Mouse (Mus musculus) right cerebral cortex, postnatal 36 days (tissue): ENCODE data around the gene Ankrd39.

Experiments used
- DNase-seq, 2 experiments: peaks; one replicate each; pipeline ENCODE4 v3.0.0; 2022; ENCODE audit warnings: low spot score in 2 of 2, mixed read lengths in 1 of 2

The Ankrd39 gene

DNA sequence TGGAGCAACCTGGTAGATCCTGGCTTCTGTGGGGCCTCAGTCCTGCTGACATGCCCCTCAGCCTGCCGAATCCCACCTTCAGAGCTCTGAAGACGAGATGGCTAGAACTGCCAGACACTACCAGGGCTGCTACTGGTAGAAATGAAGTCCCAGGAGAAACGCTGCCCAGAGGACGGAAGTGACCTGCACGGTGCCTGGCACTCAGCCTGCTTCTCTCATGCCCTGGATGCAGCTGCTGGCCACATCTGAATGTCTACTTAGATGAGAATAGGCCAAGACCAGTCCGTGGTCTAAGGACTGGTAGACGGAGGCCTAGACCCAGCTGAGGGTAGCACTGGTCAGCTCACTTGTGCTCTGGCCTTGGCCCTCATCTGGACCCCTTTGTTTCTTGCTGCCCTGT lies 16.3 kb downstream of the Ankrd39 start:
- no peak for DNase-seq

DNA sequence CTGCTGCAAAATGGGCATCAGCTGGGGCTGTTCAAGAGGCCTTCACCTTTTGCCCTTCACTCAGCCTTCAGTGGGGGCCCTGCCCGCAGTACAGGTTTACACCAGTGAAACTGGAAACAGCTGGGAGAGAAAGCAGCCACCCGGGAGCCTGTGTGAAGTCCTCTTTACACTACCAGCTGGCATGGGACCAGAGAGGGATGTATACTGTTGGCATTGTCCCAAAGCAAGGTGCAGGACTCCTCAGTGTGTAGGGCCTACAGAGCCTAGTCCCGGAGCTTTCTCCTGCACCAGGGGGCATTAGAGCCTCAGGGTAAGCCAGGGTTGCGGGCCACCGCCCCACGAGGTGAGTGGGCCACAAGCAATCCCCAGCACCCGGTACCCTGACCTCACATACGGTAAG lies 16.8 kb downstream of the Ankrd39 start:
- DNase-seq = no peak

DNA sequence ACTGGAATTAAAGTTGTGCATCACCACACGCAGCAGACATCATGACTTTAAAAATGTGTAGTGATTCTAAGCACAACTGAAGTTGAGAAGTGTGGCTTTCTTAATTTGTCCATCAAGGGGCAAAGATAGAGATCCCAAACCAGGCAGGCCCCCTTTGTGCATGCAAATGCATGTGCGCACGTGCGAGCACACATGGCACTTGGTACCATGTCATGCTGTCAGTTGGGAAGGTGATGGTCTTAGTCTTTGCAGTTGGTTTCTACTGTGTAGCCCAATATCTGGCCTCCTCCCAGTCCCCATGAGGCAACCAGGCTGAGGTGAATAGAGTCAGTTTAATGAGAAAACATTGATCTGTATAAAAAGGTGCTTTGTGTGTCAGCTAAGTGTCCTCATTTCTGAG lies 17.4 kb downstream of the Ankrd39 start:
- DNase-seq = no peak

DNA sequence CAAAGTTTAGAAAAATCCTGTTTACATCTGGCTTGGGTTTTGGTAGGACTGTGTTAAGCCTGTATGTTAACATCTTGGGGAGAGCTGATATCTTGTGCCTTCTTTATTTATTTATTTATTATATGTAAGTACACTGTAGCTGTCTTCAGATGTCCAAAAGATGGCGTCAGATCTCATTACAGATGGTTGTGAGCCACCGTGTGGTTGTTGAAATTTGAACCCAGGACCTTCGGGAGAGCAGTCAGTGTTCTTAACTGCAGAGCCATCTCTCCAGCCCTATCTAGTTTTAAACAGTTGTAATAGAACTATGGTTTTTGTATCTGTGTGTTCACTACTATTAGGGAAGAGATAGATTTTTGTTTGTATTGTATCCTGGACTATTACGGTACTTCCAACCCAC lies 18.0 kb downstream of the Ankrd39 start:
- DNase-seq = no peak

DNA sequence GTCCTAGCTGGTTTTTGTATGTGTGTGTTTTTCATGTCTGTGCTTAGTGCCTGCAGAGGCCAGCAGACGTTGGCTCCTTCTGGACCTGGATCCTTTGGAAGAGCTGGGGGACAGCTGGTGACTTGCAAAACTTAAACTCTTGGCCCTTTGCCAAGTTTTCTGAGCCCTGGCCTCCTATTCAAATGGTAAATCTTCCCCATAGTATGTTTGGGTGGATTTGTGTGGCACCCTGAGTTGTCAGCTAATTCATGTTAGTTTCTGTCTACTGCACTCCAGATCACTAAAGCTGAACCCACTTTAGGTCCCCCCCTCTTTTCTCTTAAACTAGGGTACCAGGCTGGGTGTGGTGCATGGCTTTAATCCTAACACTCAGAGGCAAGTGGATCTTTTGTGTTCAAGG lies 18.9 kb downstream of the Ankrd39 start:
- DNase-seq = no peak

DNA sequence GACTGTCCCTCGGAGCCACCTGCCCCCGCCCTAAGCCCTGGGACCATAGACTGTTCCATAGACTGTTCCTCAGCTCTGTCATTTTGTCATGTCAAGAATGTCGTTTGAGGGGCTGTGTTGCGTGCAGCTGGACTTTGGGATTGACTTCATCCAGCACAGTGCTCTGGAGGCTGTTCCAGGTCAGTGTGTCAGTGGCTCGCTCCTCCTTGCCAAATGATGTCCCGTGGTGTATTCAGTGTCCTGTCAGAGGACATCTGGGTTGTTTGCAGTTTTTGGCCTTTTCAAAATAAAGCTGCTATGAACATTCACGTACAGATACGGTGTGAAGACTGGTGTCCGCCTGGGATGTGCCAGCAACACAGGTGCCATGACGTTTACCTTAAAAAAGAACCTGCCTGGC lies 20.3 kb downstream of the Ankrd39 start:
- no peak for DNase-seq

DNA sequence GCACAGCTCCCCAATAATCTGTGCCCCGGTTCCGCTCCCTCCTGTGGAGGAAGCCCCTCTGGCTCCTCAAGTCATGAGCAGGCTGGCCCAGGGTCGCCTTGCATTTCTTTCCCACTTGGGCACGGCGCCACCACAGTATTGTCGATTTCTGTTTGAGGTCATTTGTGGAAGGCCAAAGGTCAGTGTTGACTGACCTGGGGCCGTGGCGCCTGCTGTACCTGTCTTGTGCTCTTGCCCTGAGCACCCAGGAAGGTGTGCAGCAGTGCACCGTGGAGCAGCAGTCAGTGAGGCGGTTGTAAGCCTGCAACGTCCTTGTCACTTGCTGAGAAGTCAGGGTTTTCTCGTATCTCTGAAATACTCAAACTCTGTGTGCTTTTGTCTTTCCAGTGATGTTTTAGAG lies 21.5 kb downstream of the Ankrd39 start:
- DNase-seq = no peak

DNA sequence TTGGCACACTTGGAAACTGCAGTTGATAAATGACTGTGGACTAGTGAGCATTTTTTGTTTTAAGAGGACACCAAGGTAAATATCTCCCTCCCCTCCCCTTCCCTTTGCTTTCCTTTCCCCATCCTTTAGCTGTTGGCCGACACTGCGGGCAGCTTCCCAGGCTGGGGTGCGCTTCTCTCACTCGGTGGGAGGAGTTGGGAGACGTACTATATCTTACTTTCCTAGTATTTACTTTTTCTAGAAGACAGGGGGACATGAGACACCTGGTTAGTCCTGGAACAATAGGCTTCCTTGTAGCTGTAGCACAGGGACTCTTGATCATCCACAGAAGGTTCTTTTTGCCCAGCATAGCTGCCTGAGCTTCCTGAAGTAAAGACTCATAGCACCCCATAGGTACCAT lies 23.2 kb downstream of the Ankrd39 start:
- DNase-seq = no peak

DNA sequence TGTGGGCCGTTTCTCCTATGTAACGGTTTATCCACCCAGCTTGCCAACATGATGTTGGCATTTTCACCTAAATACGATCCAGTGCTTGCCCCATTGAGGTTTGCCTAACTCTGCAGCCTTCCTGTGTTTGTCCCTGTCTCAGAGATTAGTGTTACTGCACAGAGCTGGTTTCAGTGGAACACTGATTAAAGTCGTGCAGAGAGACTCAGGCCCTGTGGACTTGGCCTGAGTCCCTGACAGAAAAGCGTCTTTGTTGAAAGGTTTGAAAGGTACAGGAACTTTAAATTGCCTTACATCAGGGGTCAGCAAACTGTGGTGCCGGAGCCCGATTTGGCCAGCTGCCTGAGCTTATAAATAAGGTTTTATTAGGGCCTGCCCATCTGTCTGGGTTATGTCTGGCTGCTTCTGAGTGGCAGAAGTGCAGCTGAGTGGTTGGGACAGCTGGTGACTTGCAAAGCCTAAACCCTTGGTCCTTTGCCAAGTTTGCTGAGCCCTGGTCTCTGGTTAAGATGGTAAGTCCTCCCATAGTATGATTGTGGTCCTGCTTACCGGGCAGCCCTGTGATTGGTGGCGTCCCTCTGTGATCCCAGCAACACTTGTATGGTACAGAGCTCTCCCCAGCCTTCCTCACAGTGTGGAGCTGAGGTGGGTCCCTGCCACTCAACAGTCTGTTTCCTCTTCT lies 23.8 kb downstream of the Ankrd39 start:
- no peak for DNase-seq

DNA sequence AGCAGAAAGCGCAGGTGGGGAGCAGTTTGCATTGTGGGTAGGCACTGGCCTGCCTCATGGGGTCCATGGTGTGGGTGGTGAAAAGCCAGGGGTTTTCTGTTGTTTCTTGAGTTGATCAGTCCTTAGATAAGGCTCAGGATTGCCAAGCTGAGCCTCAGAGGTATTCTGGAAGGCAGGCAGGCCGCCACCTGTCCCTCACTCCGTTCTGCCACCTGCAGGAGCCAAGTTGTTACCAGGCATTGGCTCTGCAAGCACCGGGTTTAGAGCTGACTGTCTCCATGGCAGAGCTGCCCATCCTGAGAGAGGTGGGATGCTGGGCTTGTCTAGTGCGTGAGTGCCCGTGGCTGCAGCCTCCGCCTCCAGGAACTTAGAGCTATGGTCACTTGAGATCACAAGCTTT lies 25.0 kb downstream of the Ankrd39 start:
- no peak for DNase-seq

DNA sequence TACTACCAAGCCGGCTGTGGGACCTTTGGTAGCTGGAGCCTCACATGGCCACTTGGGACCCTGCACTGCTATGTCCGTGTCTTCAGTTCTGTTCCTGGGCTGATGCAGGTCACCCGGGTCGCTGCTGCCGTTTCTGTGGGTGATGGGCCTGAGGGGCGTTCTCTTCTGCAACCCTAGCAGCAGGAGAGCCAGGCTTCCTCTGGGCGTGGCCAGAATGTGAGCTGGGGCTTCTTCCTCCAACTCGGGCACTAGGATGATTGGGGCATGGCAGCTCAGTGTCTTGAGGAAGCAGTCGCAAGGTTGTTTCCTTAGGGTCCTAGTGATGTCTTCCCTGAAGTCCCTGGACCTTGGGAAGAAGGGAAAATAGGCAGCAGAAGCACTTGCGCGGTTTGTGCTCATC lies 27.6 kb downstream of the Ankrd39 start:
- DNase-seq = no peak

DNA sequence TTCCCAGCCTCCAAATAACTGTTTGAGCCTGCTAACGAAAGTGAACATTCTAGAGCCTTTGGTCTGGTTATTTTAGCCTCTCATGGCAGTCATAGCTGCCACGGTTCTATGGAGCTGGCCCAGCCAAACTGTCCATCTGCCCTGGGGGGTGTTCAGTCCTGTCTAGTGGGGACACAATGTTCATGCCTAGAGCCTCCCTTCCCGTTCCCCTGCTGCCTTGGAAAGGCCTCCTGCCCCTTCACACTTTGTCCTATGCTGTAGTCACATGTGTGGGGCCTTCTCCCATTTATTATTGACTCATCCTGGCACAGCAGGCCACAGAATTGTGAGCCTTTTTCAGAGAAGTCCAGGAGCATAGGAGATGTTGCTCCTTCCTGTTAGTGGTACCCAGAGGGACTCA lies 29.0 kb downstream of the Ankrd39 start:
- no peak for DNase-seq

DNA sequence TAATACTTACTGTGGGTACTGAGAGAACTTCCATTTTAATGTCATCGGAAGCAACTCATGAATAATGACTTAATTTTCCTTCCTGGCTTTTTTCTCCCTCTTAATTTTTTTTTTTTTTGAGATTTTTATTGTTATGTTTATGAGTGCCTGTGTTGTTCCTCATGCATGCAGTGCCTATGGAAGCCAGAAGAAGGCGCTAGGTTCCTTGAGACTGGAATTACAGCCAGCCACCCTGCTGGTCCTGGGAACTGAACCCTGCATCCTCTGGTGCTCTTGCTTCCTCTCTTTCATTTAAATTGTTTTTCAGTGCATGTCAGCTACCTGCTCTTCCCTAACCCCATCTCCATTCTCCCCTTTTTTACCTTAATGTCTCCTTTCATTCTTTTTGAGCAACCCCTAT lies 33.5 kb downstream of the Ankrd39 start:
- DNase-seq = no peak

DNA sequence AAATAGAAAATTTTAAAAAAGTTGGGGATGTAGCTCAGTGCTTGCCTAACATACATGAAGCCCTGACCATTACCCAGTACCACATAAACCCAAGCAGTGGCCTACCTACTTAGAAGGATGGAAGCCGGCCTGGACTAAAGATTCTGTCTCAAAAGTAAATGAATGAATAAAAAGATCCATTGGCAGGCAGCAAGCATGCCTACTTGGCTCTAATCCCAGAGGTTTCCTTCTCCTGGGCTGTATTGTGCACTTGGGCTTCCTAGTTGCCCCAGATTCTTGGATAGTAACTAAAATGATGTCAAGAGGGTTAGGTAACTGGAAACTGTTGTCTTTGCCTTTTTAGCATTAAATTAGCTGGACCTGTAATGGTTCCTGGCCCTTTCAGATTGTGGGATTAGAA lies 33.9 kb downstream of the Ankrd39 start:
- no peak for DNase-seq

DNA sequence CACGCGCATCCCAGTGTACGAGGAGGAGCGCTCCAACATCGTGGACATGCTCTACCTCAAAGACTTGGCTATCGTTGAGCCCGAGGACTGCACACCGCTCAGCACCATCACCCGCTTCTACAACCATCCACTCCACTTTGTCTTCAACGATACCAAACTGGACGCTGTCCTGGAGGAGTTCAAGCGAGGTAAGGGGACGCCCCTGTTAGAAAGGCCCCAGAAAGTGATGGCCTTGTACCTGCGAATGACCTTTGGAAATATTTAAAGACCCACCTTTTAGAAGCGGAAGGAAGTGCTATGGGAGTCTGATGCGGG lies 34.3 kb downstream of the Ankrd39 start:
- DNase-seq = no peak

DNA sequence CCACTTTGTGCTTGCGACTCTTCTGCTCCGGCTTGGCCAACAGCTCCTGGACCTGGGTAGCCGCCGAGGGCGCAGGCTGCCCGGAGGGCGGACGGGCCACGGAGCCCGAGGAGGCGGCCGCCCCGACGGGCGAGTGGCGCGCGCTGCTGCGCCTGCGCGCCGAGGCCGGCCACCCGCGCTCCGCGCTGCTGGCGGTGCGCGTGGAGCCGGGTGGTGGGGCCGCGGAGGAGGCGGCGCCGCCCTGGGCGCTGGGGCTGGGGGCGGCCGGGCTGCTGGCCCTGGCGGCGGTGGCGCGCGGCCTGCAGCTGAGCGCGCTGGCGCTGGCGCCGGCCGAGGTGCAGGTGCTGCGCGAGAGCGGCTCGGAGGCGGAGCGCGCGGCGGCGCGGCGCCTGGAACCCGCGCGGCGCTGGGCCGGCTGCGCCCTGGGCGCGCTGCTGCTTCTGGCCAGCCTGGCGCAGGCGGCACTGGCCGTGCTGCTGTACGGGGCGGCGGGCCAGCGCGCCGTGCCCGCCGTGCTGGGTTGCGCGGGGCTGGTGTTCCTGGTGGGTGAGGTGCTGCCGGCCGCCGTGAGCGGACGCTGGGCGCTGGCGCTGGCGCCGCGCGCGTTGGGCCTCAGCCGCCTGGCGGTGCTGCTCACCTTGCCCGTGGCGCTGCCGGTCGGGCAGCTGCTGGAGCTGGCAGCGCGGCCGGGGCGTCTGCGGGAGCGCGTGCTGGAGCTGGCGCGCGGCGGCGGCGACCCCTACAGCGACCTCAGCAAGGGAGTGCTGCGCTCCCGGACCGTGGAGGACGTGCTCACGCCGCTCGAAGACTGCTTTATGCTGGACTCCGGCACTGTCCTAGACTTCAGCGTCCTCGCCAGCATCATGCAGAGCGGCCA lies 34.9 kb downstream of the Ankrd39 start:
- DNase-seq = peak; percentile 39 to 49

DNA sequence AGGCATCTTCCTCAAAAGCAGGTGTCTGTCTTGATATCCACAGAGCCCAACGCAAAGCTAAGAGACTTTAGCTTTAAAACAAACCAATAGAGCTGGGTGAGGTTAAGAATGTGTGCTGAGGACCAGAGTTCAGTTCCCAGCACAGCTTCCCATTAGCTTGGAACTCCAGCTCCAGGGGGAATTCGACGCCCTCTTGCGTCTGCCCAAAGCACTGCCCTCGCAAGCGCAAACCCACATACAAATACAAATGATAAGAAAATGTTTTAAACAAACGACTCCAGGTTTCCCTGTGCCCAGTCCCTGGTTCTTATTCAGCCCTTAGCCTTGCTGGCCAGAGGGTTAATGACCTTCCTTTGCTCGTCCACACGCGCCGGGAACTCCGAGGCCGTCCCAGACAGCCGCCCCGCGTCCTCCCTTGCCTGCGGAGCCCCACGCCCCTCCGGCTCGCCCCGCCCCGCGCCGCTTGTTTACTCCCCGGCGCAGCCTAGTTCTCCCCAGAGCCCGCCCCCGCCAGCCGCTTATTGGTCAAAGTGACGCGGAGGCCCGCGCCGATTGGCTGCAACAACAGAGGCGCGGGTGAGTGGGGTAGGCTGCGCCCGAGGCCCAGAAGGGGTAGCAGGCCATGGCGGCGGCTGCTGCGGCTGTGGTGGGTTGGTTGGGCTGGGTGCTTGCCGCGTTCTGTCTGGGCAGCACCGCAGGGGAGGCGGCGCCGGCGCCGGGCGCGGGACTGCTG lies 35.8 kb downstream of the Ankrd39 start, which contains the start of gene Cnnm3:
Cnnm3 (plus strand) TSS at position 579 of the 733 bp plus-strand sequence.
- DNase-seq = peak; percentile 98

DNA sequence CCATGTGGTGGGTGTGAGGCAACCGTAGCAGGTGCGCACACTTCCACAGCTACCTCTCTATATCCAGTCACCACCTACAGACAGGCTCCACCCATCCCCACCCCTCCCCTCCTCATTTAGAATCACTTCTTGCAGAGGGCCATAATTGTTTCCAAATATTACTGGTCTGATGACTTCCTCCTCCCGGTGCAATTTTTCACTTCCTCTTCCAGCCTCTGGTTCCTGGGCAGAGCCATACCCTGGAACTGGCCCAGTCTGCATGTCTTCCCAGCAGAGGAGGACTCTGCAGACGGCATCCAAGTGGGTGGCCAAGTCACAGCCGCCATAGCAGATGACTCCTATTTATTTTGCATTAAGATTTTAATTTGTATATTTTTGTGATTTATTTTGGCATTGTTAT lies 39.0 kb downstream of the Ankrd39 start:
- DNase-seq = no peak

DNA sequence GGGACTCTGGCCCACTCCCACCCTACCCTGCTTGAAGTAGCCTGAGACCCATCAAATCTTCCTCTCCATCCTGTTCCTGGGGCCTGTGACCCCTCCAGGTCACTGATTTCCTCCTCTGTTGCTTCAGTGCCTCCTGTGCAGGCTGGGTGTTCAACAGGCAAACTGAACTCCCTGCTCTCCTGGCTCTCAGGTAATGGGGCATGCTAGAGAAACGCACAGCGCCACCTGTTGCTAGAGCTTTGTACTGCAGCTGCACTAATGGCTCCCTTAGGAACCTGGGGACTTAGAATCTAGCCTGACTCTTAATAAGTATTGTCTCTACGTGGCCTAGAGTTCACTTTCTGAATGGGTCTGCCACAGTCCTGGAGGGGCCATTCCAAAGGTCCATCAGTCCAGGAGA lies 46.0 kb downstream of the Ankrd39 start:
- DNase-seq = no peak

DNA sequence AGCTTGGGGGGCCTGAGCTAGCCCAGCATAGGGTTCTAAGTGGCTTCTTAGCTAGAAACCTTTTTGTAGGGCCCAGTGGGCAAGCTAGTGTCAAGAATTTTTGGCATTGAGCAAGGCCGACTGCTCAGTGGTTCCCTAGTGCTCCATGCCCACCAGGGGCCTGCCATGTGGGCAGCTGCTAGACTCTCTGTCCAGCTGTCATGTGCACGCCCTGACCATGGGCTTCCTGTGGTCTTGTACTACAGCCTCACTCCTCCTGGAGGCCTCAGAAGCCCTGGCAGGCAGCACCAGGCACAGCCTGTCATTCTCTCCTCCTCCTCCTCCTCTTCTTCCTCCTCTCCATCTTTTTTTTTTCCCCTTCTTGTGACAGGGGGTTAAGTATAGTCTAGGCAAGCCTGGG lies 49.9 kb downstream of the Ankrd39 start:
- DNase-seq = no peak

DNA sequence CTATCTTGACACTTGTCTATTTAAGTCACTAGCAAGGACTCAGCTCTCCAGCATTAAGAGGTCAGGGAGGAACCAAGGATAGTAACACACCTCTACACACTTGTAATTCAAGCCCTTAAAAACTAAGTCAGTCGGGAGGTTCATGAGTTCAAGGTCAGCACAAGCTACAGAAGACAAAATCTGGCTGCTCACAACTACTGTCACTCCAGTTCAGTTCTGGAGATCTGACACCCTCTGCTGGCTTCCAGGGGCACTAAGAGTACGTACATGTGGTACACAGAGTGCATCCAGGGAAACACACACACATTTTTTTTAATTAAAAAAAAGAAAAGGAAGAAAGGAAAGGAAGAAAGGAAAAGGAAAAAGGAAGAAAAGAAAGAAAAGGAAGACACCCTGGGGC lies 50.5 kb downstream of the Ankrd39 start:
- DNase-seq = no peak

DNA sequence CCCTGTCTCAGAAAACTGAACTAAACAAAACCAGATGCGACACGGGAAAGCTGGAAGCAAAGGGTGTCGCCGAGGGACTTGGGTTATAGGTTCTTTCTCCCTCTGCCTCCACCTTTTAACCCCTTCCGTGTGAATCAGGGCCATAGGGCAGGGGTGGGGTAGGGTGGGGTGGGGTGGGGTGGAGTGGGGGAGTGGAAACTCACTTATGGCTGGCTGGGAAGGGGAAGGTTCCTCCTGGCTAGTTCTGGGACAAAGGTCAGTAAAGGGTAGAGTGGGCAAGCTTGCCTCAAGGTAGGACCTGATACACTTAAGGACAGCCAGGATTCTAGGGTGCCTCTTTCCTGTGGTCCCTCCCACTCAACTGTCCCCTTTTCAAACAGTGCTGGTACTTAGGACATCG lies 53.9 kb downstream of the Ankrd39 start:
- DNase-seq = no peak
